Mouse (Mus musculus) urinary bladder, postnatal 10 days (tissue): ENCODE results near the gene Psmb11.

ENCODE experiments used
- DNase-seq: peaks from one replicate; pipeline ENCODE4 v3.0.0; 2022; ENCODE audit warnings: low spot score

Psmb11 gene

GRCm38 (mm10) chr14:54641305-54641969 is 20.2 kb downstream of the Psmb11 start, which contains the start of gene Cdh24:
Gene Cdh24 (minus strand): TSS chr14:54641364.
- DNase-seq, result peak; percentile 67

DNA sequence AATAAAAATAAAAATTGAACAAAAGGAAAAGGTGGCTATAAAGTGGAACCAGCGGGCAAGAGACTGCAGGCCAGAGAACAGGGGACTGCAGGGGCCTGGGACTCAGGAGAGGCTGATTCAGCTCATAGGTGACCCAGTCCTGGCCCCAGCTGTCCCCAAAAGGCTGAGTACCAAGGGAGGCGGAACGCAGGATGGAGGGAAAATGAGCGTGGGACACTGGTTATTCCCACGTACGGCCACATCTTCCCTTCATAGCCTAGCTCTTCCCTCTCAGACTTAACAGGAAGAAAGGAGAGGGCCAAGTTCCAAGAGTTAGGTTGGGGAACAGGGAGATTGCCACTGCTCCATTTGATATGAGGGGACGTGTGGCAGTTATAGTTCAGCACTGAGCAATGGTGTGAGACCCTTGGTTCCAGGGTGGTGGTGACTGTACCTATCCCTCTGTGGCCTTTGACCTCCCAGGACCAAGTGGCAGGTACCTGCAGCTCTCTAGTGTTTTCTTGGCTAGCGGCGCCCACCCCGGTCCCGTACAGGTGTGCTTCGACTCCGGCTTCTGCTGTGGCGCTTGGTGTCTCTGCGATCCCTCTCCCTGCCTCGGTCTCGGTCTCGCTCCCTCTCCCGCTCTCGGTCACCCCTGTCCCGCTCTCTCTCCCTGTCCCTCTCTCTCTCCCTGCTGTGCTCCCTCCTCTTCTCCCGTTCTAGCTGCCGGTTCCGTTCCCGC is 21.2 kb downstream of the Psmb11 start:
- no peak for DNase-seq

- DNase-seq, result no peak
These were observed 21.8 kb downstream of the Psmb11 start for GRCm38 (mm10) chr14:54643011-54643410.

- no peak for DNase-seq
These were observed 23.1 kb downstream of the Psmb11 start for GRCm38 (mm10) chr14:54644294-54644693.

DNA sequence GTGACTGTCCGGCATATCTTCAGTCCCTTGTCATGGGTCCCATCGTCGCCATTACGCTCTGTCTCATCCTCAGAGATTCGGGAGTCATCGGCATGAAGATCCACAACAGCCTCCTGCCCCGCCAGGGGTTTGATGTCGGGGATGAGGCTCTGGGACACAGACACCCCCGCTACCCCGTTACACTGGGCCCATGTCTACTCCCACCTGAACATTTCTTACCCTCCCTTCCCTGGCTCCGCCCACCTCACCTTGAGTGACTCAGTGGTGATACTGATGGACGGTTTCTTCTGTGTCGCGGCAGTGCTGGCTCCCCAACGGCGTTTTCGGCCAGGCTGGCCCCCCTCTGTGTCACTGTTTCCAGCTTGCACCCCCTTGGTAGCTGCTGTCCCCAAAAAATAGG is 25.2 kb downstream of the Psmb11 start:
- DNase-seq, result no peak

- no peak for DNase-seq
These were observed 25.8 kb downstream of the Psmb11 start for GRCm38 (mm10) chr14:54646898-54647636.

DNA sequence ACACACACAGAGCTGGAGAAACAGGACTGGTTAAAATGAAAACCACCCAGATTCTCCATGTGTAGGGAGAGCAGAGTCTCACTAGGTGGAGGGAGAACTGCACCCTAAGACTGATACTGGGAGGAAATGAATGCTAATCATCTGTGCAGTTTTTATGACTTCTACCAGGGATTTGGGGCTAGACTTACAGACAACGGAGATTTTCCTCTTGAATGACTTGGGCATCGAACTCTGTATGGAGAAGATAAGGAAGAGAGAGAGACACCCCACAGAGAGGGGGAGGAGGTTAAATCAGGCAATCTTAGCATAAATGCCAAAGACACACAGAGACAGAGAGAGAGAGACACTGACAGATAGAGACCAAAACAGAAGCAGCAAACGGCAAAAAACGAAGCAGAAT is 26.7 kb downstream of the Psmb11 start:
- no peak for DNase-seq

- DNase-seq, result no peak
These were observed 29.6 kb downstream of the Psmb11 start for GRCm38 (mm10) chr14:54650621-54651454.

DNA sequence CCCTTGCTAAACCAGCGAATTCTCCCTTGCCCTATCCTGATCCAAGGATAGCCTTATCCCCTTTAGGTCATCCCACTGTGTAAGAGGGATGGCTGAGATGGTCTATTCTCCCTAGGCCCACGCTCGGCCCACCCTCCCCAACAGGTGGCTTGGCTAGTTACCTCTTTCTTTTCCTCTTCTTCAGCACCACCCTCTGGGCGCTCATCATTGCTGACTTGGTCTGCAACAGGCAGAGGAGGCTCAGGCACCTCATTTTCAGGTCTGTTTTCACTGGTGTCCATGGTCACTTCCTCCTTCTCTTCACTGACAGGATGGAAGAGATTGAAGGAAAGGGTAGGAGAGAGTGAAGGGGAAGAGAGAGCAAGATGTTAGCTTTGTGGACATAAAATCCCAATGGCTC is 30.3 kb downstream of the Psmb11 start:
- DNase-seq, result no peak

DNA sequence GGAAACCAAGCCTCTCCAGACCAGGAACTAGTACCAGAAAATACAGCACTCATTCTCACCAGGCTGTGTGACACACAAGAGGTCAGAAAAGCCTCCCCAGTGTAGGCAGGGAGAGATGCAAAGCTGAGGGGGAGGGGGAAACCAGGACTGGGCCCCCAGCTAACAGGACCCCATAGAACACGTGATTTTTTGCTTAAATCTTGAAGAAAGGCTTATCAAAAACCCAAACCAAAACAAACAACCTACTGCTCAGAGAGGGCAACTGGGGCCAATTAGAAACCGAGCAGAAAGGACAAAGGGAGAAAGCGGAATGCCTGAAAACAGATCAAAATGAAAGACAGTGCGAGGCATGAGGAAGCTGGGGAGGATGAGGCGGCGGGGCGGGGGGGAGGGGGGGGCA is 31.6 kb downstream of the Psmb11 start:
- DNase-seq, result no peak

DNA sequence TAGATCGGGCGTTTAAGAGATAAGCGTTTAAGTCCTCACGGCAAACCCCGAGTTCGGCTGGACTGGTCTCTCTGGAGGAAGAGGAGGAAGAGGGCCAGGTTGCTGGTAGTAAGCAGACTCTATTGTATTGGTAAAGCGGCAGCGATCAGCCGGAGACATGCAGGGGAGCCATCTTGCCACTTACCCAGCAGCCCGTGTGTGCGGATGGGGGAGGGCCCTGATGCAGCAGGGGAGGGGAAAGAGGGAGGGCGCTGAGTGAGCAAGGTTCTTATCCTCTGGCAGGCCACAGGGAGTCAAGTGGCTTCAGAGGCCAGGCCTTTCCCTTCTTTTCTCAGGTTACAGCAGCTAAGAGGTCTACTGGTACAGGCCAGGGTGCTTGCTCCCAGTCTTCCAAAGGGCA is 32.3 kb downstream of the Psmb11 start:
- DNase-seq, result no peak

GRCm38 (mm10) chr14:54660009-54660408 is 38.8 kb downstream of the Psmb11 start:
- no peak for DNase-seq

DNA sequence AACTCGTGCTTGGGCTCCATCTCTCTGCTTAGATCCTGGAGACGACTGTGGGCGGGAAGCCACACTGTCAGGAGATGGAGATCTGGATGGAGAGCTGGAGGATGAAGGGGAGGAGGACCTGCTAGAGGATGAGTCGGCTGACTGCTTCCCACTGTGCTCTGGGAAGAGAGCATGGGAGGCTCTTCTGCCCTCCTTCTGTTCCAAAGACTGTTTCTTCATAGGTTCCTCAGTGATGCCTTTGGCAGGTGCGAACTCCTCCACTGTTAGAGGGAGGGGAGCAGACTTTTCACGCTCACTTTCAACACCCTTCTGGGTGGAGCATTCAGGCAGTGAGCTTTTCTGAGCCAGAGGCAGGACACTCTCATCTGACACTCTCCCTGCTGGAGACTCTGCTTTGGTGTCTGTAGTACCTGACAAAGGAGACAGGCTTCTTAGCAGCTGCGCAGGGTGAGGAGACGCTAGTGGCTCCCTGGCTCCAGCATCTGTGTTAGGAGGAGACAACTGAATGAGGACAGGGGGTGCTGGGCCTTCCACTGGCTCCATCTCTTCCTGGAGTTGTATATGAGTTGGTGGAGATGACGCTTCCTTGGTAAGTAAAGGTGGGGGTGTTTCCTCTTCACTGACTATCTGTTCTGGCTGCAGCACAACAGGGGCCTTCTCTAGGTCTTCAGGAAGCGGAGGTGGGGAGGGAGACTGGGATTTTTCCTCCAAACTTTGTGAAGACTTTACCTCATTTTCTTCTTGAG is 43.4 kb downstream of the Psmb11 start:
- DNase-seq, result no peak

DNA sequence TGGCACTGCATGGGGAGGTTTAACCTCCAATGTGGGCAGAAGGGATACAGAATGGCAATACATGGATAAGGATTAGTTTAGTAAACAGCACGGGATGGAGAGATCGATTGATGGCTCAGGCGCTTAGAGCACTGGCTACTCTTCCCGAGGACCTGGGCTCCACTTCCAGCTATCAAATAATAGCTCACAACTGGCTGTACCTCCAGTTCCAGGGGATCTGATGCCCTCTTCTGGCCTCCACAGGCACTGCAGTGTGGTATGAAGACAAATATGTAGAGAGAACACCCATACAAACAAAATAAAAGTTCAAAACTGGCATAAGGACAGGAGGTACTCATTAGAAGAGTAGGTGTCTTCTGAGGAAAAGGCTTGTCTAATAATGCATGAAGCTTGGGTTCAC is 48.1 kb downstream of the Psmb11 start:
- DNase-seq, result no peak

- DNase-seq, result no peak
These were observed 53.1 kb downstream of the Psmb11 start for GRCm38 (mm10) chr14:54674317-54674716.

GRCm38 (mm10) chr14:54676290-54676689 is 55.1 kb downstream of the Psmb11 start:
- DNase-seq, result no peak

GRCm38 (mm10) chr14:54678657-54679304 is 57.5 kb downstream of the Psmb11 start:
- no peak for DNase-seq
